Mouse (Mus musculus) thymus, postnatal 0 days (tissue): ENCODE measurements around the gene Itga6. TPM values are rescaled to one million over a fixed set of nuclear protein-coding genes. Genes with fewer than 3 reads are reported as not detected.
A peak's percentile ranks its signal among the peaks of the same experiment; 100 is the strongest.

Experiments used
- DNase-seq: peaks from one replicate; pipeline ENCODE4 v3.0.0-alpha.2; 2015; ENCODE audit warnings: low spot score
- polyA plus RNA-seq: library from polyadenylated mRNA; unstranded; fragments of >200 nt; fragmentation: Nextera tagmentation; extraction: Ambion mirVana; gene quantifications from 2 replicates; pipeline ENCODE4 v1.2.1, GENCODE M21; 2015

Gene Itga6
- polyA plus RNA-seq, 1 experiment from 2014 or later: 37.8 TPM

GRCm38 (mm10) chr2:71730623-71731612, 14.5 kb upstream of the Itga6 start:
- peak; percentile 22 for DNase-seq

DNA sequence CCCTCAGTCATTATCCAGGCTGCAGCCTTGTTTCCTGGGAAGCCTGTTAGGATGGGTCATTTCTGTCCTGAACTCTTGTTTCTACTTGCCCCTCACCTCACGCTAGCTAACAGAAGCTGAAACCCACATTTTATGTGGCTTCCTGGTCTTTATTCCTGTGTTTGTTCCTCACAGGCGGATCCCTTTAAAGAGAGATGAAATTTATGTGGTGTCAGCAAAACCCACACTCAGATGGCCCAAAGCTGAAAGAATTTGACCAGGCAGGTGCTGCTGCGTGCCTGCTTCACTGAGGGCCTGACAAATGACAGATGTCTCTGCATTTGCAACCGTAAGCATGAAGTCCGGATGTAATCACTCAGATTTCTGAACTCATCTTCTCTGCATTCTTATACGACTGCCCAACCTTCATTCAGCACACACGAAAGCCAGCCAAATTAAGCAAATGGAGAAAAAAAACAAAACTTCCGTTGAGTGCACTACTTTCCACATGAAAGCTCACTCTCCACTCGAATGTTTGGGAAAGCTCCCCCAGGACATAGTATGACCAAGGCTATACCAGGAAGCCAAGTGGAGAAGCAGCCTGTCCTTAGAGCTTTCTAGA, 10.5 kb upstream of the Itga6 start:
- peak; percentile 38 for DNase-seq

- DNase-seq: peak; percentile 58
Observed at GRCm38 (mm10) chr2:71735541-71736159, 9.8 kb upstream of the Itga6 start.

- peak; percentile 46 for DNase-seq
Observed at GRCm38 (mm10) chr2:71736213-71736612, 9.2 kb upstream of the Itga6 start.

DNA sequence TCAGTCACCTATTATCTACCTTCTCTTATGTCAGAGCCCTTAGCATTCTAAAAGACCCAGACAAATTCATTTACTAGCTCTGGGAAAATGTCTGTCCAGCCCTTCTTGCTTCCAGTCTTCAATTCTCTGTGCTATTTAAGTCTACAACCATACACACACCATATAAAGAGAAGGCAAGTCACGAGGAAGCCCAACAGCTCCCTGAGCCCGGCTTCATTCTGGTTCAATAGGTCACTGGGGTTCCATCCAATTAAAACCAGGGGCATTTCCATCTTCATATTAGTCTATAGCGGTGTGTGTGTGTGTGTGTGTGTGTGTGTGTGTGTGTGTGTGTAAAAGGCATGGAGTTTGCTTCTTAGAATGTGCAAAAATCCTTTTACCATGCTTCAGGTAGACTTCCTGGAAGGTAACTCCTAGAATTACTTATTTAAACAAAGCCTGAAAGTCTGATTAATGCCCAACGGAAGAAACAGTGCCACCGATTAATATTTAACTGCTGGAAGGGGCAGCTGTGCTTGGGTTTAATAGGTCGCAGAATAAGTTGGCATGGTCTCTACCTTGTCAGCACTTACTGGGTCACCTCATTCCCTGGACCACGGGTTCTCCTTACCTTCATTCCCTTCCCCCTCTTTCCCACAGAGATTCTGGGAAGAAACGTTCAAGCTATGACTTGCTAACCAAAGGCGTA, 6.1 kb upstream of the Itga6 start:
- no peak for DNase-seq

- DNase-seq: no peak
Observed at GRCm38 (mm10) chr2:71742557-71742956, 2.9 kb upstream of the Itga6 start.

GRCm38 (mm10) chr2:71743377-71743776, 2.0 kb upstream of the Itga6 start:
- DNase-seq: no peak

- no peak for DNase-seq
Observed at GRCm38 (mm10) chr2:71744320-71744719, 1.1 kb upstream of the Itga6 start.

DNA sequence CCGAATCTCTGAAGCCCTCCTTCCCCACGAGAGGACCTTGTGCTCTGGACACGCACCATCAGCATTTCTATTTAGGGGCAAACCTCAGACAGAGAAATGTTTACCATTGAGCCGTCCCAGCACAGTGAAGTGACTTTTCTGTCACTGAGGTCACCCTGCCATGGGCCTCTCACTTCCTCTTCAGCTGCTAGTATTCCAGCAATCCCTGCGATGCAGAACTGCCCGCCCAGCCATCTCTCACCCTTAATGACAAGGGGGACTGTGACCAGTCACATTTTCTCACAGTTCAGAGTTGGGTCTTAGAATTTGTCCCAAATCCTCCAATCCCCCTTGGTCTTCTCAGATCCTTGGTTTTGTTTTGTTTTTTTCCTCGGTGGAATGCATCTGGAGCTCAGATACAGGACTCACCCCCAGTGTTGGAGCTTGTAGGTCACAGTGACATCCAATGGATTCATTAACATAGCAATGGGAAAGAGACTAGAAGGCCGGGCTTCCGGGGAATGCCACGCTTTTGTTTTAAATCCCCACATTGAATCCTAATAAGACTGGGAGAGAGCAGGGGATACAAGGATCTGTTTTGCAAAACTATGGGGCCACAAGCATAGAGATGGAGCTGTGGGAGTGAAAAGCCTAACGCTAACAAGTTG, 432 bp upstream of the Itga6 start:
- no peak for DNase-seq

GRCm38 (mm10) chr2:71748451-71748850, 3.0 kb downstream of the Itga6 start:
- no peak for DNase-seq

DNA sequence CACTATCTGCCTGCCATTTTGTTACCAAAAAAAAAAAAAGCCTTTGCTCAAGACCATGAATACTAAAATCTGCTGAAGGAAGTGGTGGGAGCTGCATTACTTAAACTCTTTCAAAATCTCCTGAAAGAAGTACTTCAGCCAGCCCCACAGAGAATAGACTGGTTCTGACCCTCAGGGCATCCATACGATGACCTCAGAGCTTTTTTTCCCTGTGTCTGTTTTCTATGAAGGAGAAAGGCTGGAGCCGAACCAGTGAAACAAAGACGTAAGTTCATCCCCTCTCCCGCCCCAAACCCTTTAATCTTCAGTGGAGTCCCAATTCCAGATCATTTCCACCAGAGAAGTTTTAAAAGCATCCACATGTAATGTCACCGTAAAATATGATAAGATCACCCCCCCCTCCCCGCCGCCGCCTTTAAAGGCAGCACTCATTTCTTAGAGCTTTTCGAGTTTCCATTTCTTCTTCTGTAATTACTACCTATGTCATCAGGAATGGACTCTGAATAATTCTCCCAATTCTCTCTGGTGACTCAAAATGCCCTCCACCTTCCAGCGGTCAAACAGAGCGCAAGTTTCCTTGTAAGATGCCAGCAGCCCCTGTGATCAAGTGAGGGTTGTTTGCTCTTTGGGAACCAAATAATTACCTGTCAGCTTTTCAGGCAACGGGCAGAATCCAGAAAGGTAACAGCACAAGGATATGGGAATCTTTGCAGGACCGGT, 4.1 kb downstream of the Itga6 start:
- no peak for DNase-seq

- DNase-seq: no peak
Observed at GRCm38 (mm10) chr2:71750087-71750453, 4.7 kb downstream of the Itga6 start.

GRCm38 (mm10) chr2:71751336-71751735, 5.9 kb downstream of the Itga6 start:
- DNase-seq: peak; percentile 16

- DNase-seq: no peak
Observed at GRCm38 (mm10) chr2:71751863-71752262, 6.4 kb downstream of the Itga6 start.

DNA sequence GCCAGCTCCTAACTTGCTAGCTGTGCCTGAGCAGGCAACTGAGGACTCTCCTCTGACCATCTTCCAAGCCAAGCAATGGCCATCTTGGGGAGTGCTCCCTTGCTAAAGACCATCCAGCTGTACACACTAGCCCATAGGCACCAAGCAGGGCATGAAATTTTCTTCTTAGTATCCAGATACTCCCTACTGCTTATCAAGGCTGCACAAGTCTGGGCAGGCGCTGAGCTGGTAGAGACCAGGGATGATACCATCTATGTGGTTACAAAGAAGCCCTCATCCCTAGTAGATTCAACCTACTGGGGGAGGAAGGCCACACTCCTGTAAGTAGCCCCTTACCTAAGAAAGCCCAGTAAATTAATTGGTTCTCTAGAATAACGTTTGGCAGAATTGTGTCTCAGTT, 7.0 kb downstream of the Itga6 start:
- no peak for DNase-seq

GRCm38 (mm10) chr2:71753161-71753560, 7.7 kb downstream of the Itga6 start:
- DNase-seq: no peak

DNA sequence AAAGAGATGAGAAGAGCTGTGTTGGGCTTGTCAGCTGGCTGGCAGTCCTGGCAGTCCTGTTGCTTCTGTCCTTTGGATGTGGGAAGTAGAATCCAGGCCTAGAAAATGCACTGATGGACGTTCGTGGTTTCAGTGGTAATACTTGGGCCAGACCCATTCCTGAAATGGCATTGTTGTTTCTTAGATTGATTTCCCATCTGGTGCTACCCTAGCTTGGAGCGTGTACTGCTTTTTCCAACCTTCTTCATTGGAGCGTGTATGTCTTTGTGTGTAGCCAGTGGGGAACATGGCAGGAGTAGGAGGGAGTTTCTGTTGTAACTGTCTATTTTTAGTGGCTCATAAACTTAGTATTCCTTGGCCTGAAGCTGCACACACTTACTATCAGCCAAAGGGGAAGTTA, 10.3 kb downstream of the Itga6 start:
- no peak for DNase-seq

DNA sequence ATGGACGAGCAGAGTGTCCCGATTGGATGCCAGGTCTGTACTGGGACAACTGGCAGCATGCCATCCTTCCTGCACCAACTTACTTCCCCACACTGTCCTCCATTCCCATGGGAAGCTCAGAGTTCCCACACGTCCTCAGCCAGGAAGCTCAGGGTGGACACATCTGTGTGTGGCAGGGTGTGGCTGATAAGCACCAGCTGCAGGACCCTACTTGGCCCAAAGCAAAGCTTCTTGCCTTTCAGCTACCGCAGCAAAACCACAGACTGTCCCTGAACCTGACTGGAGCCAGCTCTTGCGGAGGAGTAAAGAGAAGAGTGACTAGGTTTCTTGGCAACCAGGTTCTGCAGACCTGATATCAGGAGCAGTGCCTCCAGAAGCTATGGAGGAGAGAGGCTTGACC, 11.7 kb downstream of the Itga6 start:
- DNase-seq: no peak

- DNase-seq: peak; percentile 33
Observed at GRCm38 (mm10) chr2:71758591-71759531, 13.4 kb downstream of the Itga6 start.
